Mouse (Mus musculus): ENCODE results near the gene Timeless.

Timeless gene

GRCm38 (mm10) chr10:128296370-128297090 lies 64.7 kb downstream of the Timeless start:
- no peak for DNase-seq (ENCODE audit: low spot score)

GRCm38 (mm10) chr10:128297221-128297620 lies 65.4 kb downstream of the Timeless start:
- DNase-seq (ENCODE audit: low spot score): no peak

- DNase-seq (ENCODE audit: low spot score): no peak
These were observed 65.8 kb downstream of the Timeless start for GRCm38 (mm10) chr10:128297622-128298021.

- DNase-seq (ENCODE audit: low spot score): no peak
These were observed 66.4 kb downstream of the Timeless start for GRCm38 (mm10) chr10:128298243-128298642.

- DNase-seq (ENCODE audit: low spot score): no peak
These were observed 66.9 kb downstream of the Timeless start, which contains the start of gene Il23a for GRCm38 (mm10) chr10:128298702-128299171. Gene Il23a (minus strand): TSS chr10:128298752.

GRCm38 (mm10) chr10:128302357-128302756 lies 70.5 kb downstream of the Timeless start:
- DNase-seq (ENCODE audit: low spot score): no peak
